25 mouse cellular contexts compared by ENCODE assay signal in genomic region chr10:94352172-94352876, GRCm38 (mm10). TPM values are rescaled to one million over a fixed set of nuclear protein-coding genes. Genes with fewer than 3 reads are reported as not detected.
A peak's percentile ranks its signal among the peaks of the same experiment; 100 is the strongest.
DNase-seq lines count a peak whose midpoint lies in the region; ATAC-seq and TF ChIP-seq lines count a peak whose summit lies in the region.
"Had no signal": no experiment of that assay in that cellular context is flagged by ENCODE, and none has a peak within 500 bp of the region (broad histone marks: within the 10 kb centered on the region; RNA-seq: fewer than 3 reads in every experiment).

No protein-coding gene starts in this region.

- TF ChIP-seq RAD21 in CH12.LX (IDR thresholded peaks at IDR 0.05; ENCODE audit: low read depth, low read length): no peak; the same call in 1 of the 2 replicates

- peak overlapping the region; percentile 50 to 71 (median 60) for H3K4me3 ChIP-seq in CH12.LX (replicated peaks in 1 of 3; ENCODE audit: low read depth in 2 of 3, low read length in 2 of 3, poor library complexity in 1 of 3)
- no peak overlapping the region for H3K4me3 ChIP-seq in stomach, embryonic 15.5 days (replicated peaks)
- no peak overlapping the region for H3K4me3 ChIP-seq in stomach, postnatal 0 days (ENCODE audit: low read depth, low read length)
- H3K4me3 ChIP-seq in lung, adult 2 months (replicated peaks; ENCODE audit: extremely low read depth, low read depth, low read length): no peak overlapping the region

- no peaks in the 10 kb centered on the region for H3K27me3 ChIP-seq in CH12.LX (replicated peaks)
- no peaks in the 10 kb centered on the region for H3K27me3 ChIP-seq in stomach, embryonic 15.5 days (replicated peaks)
- no peaks in the 10 kb centered on the region for H3K27me3 ChIP-seq in stomach, postnatal 0 days (ENCODE audit: control insufficient read depth, insufficient read depth, low read length)
- H3K27me3 ChIP-seq: Patski had no signal

- 86% methylated on average over 7 of the region's 7 CpGs for WGBS in stomach, embryonic 15.5 days
- WGBS in stomach, postnatal 0 days: 89% methylated on average over 7 of the region's 7 CpGs
- WGBS in lung, adult 2 months: 87% methylated on average over 7 of the region's 7 CpGs

- H3K9ac ChIP-seq in CH12.LX (ENCODE audit: insufficient read depth, low read depth): peak overlapping the region; percentile 93
- H3K9ac ChIP-seq in stomach, embryonic 15.5 days: no peak overlapping the region
- no peak overlapping the region for H3K9ac ChIP-seq in stomach, postnatal 0 days (ENCODE audit: low read length)

- ATAC-seq in stomach, embryonic 15.5 days (ENCODE audit: insufficient read depth, low FRiP score, low read depth): peak; percentile 27; the same call in 1 of the 2 replicates
- peak; percentile 80; the same call in 1 of the 2 replicates for ATAC-seq in stomach, postnatal 0 days (ENCODE audit: low FRiP score, low TSS enrichment)
- ATAC-seq: activated CD4-positive, CD25-positive, alpha-beta regulatory T cell, adult 4 months; CD4-positive, CD25-positive, alpha-beta regulatory T cell, adult 4 months; Patski had no signal

- H3K27ac ChIP-seq in CH12.LX (ENCODE audit: insufficient read depth, low read depth): peak overlapping the region; percentile 94
- H3K27ac ChIP-seq in stomach, embryonic 15.5 days: no peak overlapping the region
- no peak overlapping the region for H3K27ac ChIP-seq in stomach, postnatal 0 days (replicated peaks)

- H3K36me3 ChIP-seq in CH12.LX (replicated peaks in 1 of 2; ENCODE audit: control insufficient read depth in 1 of 2, insufficient read depth in 1 of 2, low read length in 1 of 2): no peaks in the 10 kb centered on the region
- H3K36me3 ChIP-seq in stomach, embryonic 15.5 days: no peaks in the 10 kb centered on the region
- H3K36me3 ChIP-seq in stomach, postnatal 0 days (ENCODE audit: control insufficient read depth, insufficient read depth, low read length): no peaks in the 10 kb centered on the region
- H3K36me3 ChIP-seq: G1E had no signal

- dilution Hi-C loops in CH12.LX (cut with MboI; ENCODE audit: extremely low pct_ligation_motif_present, extremely low pct_unique_long_range_greater_than_20kb, low sequenced_read_pairs): no loop called here

- TF ChIP-seq EP300 in CH12.LX (IDR thresholded peaks at IDR 0.05; ENCODE audit: low read length): peak; percentile 56; the same call in 1 of the 2 replicates
- no peak for TF ChIP-seq EP300 in stomach, postnatal 0 days (optimal IDR thresholded peaks at IDR 0.05)

- in situ Hi-C loops in CH12.LX (cut with MboI; ENCODE audit: low pct_ligation_motif_present, low pct_unique_long_range_greater_than_20kb, low sequenced_read_pairs): no loop called here

- H3K9me3 ChIP-seq in CH12.LX (replicated peaks; ENCODE audit: low read length): no peaks in the 10 kb centered on the region
- H3K9me3 ChIP-seq in stomach, embryonic 15.5 days: no peaks in the 10 kb centered on the region
- no peaks in the 10 kb centered on the region for H3K9me3 ChIP-seq in stomach, postnatal 0 days (ENCODE audit: control insufficient read depth, low read length)
- H3K9me3 ChIP-seq: G1E had no signal

- 0 out of 4 replicates have a peak, but pooled peaks of 1 of the 2 experiments have one; percentile 6 for TF ChIP-seq CTCF in CH12.LX (conservative IDR thresholded peaks at IDR 0.05 in 1 of 2, IDR thresholded peaks at IDR 0.05 in 1 of 2; ENCODE audit: low read depth in 2 of 2, low read length in 2 of 2)
- no peak for TF ChIP-seq CTCF in stomach, postnatal 0 days (IDR thresholded peaks at IDR 0.05; ENCODE audit: low read depth)
- TF ChIP-seq CTCF in lung, adult 2 months (IDR thresholded peaks at IDR 0.05; ENCODE audit: insufficient read depth, low read length): no peak

- peaks cover 20% of the 10 kb centered on the region for H3K79me2 ChIP-seq in CH12.LX (replicated peaks; ENCODE audit: control insufficient read depth, extremely low read depth, insufficient read depth, poor library complexity, severe bottlenecking)

- peak; percentile 88 for TF ChIP-seq POLR2A in CH12.LX (IDR thresholded peaks at IDR 0.05; ENCODE audit: low read depth, low read length)
- no peak for TF ChIP-seq POLR2A in lung, adult 2 months (IDR thresholded peaks at IDR 0.05; ENCODE audit: borderline replicate concordance, extremely low read depth, low read depth, low read length)

- peak; percentile 81 for DNase-seq in CH12.LX (ENCODE audit: extremely low read depth)
- DNase-seq in stomach, postnatal 0 days (ENCODE audit: low spot score): no peak
- no peak for DNase-seq in layer of hippocampus, postnatal 25 days (ENCODE audit: extremely low spot score in 1 of 2, low spot score in 1 of 2)
- no peak for DNase-seq in lung, adult 2 months
- no peak for DNase-seq in lung, postnatal 36 days
- DNase-seq: adrenal gland, adult 2 months; adrenal gland, adult 8-10 months; adrenal gland, postnatal 10 days; adrenal gland, postnatal 14 days; adrenal gland, postnatal 25 days; adrenal gland, postnatal 36 days; B cell, adult 2 months; cerebellum, adult 11 months; cerebellum, adult 11-12 months; cerebellum, adult 18-20 months; cerebellum, adult 2 months had no signal

- H3K4me2 ChIP-seq in CH12.LX (ENCODE audit: insufficient read depth, low read depth, poor library complexity, severe bottlenecking): peak overlapping the region; percentile 98
- H3K4me2 ChIP-seq in stomach, embryonic 15.5 days: no peak overlapping the region
- H3K4me2 ChIP-seq in stomach, postnatal 0 days (replicated peaks; ENCODE audit: low read depth): no peak overlapping the region

- H3K4me1 ChIP-seq in CH12.LX (ENCODE audit: control insufficient read depth in 1 of 2, insufficient read depth in 2 of 2): peaks cover 16 to 48% of the 10 kb centered on the region in 2 experiments
- H3K4me1 ChIP-seq in stomach, embryonic 15.5 days: no peaks in the 10 kb centered on the region
- no peaks in the 10 kb centered on the region for H3K4me1 ChIP-seq in stomach, postnatal 0 days (replicated peaks; ENCODE audit: control insufficient read depth, insufficient read depth)
- H3K4me1 ChIP-seq in lung, adult 2 months (ENCODE audit: control insufficient read depth, insufficient read depth, low read length): peaks cover 14% of the 10 kb centered on the region

TF ChIP-seq in CH12.LX, 34 proteins besides CTCF, POLR2A, EP300 and RAD21 (continues in another document):
- TF ChIP-seq JUND (conservative IDR thresholded peaks at IDR 0.05; ENCODE audit: low read depth, low read length) (no peak; the same call in 1 of the 2 replicates), MYC (IDR thresholded peaks at IDR 0.05; ENCODE audit: low read depth, low read length) (peak; percentile 93), MAZ (IDR thresholded peaks at IDR 0.05; ENCODE audit: low read depth, low read length) (peak; percentile 64; the same call in 1 of the 2 replicates), TBP (conservative IDR thresholded peaks at IDR 0.05; ENCODE audit: low read depth, low read length) (peak; percentile 95), HCFC1 (IDR thresholded peaks at IDR 0.05; ENCODE audit: low read depth, low read length) (peak; percentile 45; the same call in 1 of the 2 replicates), SMC3 (IDR thresholded peaks at IDR 0.05; ENCODE audit: low read depth, low read length) (no peak; the same call in 1 of the 2 replicates), POLR2AphosphoS2 (IDR thresholded peaks at IDR 0.05; ENCODE audit: low read depth, low read length) (peak; percentile 85), MAFK (IDR thresholded peaks at IDR 0.05; ENCODE audit: insufficient replicate concordance, low read length) (no peak; the same call in 1 of the 2 replicates), UBTF (IDR thresholded peaks at IDR 0.05; ENCODE audit: low read depth, low read length) (0 out of 2 replicates have a peak, but pooled peaks have one; percentile 26), CHD1 (IDR thresholded peaks at IDR 0.05; ENCODE audit: low read depth, low read length) (peak; percentile 93), SIN3A (IDR thresholded peaks at IDR 0.05; ENCODE audit: low read length) (peak; percentile 70), JUN (IDR thresholded peaks at IDR 0.05; ENCODE audit: insufficient read depth, low read depth, low read length) (peak; percentile 49), USF1 (IDR thresholded peaks at IDR 0.05; ENCODE audit: low read depth, low read length) (no peak), IRF4 (IDR thresholded peaks at IDR 0.05; ENCODE audit: low read depth, low read length) (peak; percentile 78), ETS1 (conservative IDR thresholded peaks at IDR 0.05; ENCODE audit: low read depth, low read length) (peak; percentile 73), MEF2A (IDR thresholded peaks at IDR 0.05; ENCODE audit: borderline replicate concordance, low read depth, low read length) (peak; percentile 69), ZNF384 (IDR thresholded peaks at IDR 0.05; ENCODE audit: low read depth, low read length) (0 out of 2 replicates have a peak, but pooled peaks have one; percentile 21), TCF12 (IDR thresholded peaks at IDR 0.05; ENCODE audit: low read depth, low read length) (peak; percentile 64), ZMIZ1 (IDR thresholded peaks at IDR 0.05; ENCODE audit: low read depth, low read length) (peak; percentile 84; the same call in 1 of the 2 replicates), KAT2A (IDR thresholded peaks at IDR 0.05; ENCODE audit: insufficient replicate concordance, low read length) (no peak), NELFE (IDR thresholded peaks at IDR 0.05; ENCODE audit: low read depth, low read length) (peak; percentile 75), ZKSCAN1 (IDR thresholded peaks at IDR 0.05; ENCODE audit: borderline replicate concordance, low read depth, low read length) (no peak), MXI1 (IDR thresholded peaks at IDR 0.05; ENCODE audit: low read depth, low read length) (peak; percentile 80; the same call in 1 of the 2 replicates)

RNA-seq across cellular contexts. Expression of gene Tmcc3, which starts 40.6 kb away (rescaled TPM):
- total RNA-seq in CH12.LX (2012; rRNA removed) (23.3 and 30.1 TPM in 2 replicates), CH12.LX (2014; rRNA removed) (11.3 and 11.4 TPM in 2 replicates)
- polyA plus RNA-seq in CH12.LX (2012; ENCODE audit: insufficient read length, low read depth): 21.3 and 23.1 TPM in 2 replicates
- 9.1 and 9.9 TPM in 2 replicates for polyA plus RNA-seq in stomach, embryonic 15.5 days (2015; fragmentation: Nextera tagmentation; extraction: Ambion mirVana)
- polyA plus RNA-seq in stomach, postnatal 0 days (2015; fragmentation: Nextera tagmentation; extraction: Ambion mirVana): 19.8 and 20.8 TPM in 2 replicates
- total RNA-seq in layer of hippocampus, postnatal 25 days (2021): 10 to 100 TPM; 42.6 to 46.9 TPM
- 42.5 and 46.8 TPM in 2 replicates for polyA plus RNA-seq in lung, adult 2 months (2012; rRNA removed)

RNA-seq across cellular contexts. Expression of gene Gm4792, which starts 53.8 kb away (rescaled TPM):
- total RNA-seq in CH12.LX (2012; rRNA removed) (not detected in 2 replicates), CH12.LX (2014; rRNA removed) (not detected in 2 replicates)
- polyA plus RNA-seq in CH12.LX (2012; ENCODE audit: insufficient read length, low read depth): not detected in 2 replicates
- polyA plus RNA-seq in stomach, embryonic 15.5 days (2015; fragmentation: Nextera tagmentation; extraction: Ambion mirVana): not detected in 2 replicates
- polyA plus RNA-seq in stomach, postnatal 0 days (2015; fragmentation: Nextera tagmentation; extraction: Ambion mirVana): 0.61 and 0.63 TPM in 2 replicates
- not detected for total RNA-seq in layer of hippocampus, postnatal 25 days (2021)
- polyA plus RNA-seq in lung, adult 2 months (2012; rRNA removed): not detected in 2 replicates
- total RNA-seq: adrenal gland, adult 18-20 months; adrenal gland, adult 2 months; adrenal gland, adult 8-10 months; adrenal gland, postnatal 10 days; adrenal gland, postnatal 14 days; adrenal gland, postnatal 25 days; adrenal gland, postnatal 36 days; ES-E14; G1E; MEL had no signal
- polyA plus RNA-seq: activated CD4-positive, CD25-positive, alpha-beta regulatory T cell, adult 4 months; adrenal gland, adult 2 months; C2C12; CD4-positive, CD25-positive, alpha-beta regulatory T cell, adult 4 months; cerebellum, adult 2 months; G1E; Patski had no signal

Comparison
In these comparisons a context has a peak if more than half of its experiments do, and no peak if none do; other contexts are left out.
1. H3K4me3 ChIP-seq: peak in CH12.LX (3 of 3); none in stomach, embryonic 15.5 days (single experiment), stomach, postnatal 0 days (single experiment) and lung, adult 2 months (single experiment).